Mouse (Mus musculus): ENCODE data around the gene Rcan2. TPM values are rescaled to one million over a fixed set of nuclear protein-coding genes. Genes with fewer than 3 reads are reported as not detected.
"Not testable (repeated sequence)": the region's sequence is repeated elsewhere in the genome, so short reads cannot be mapped to it uniquely, and the experiment has no call there.

The Rcan2 gene
- total RNA-seq, 2 experiments from 2014 or later, result 172 to 186 TPM

- DNase-seq (ENCODE audit: low spot score in 2 of 2), result no peak
- intact Hi-C loops (cut with DNase I), result no loop called here
Observed at GRCm38 (mm10) chr17:43822630-43823029, 21.5 kb downstream of the Rcan2 start.

GRCm38 (mm10) chr17:43824781-43825410, 23.7 kb downstream of the Rcan2 start:
- intact Hi-C loops (cut with DNase I), result no loop called here

GRCm38 (mm10) chr17:43825411-43825785, 24.2 kb downstream of the Rcan2 start:
- DNase-seq (ENCODE audit: low spot score in 2 of 2); intact Hi-C loops (cut with DNase I): not testable (repeated sequence)

More at GRCm38 (mm10) chr17:43824781-43825410, 23.7 kb downstream of the Rcan2 start:
- no peak for DNase-seq (ENCODE audit: low spot score in 2 of 2)

GRCm38 (mm10) chr17:43827261-43827660, 26.1 kb downstream of the Rcan2 start:
- no peak for DNase-seq (ENCODE audit: low spot score in 2 of 2)
- intact Hi-C loops (cut with DNase I), result no loop called here

- no peak for DNase-seq (ENCODE audit: low spot score in 2 of 2)
- intact Hi-C loops (cut with DNase I), result no loop called here
Observed at GRCm38 (mm10) chr17:43832401-43833124, 31.4 kb downstream of the Rcan2 start.

- intact Hi-C loops (cut with DNase I), result no loop called here
- DNase-seq (ENCODE audit: low spot score in 2 of 2), result no peak
Observed at GRCm38 (mm10) chr17:43840208-43840607, 39.1 kb downstream of the Rcan2 start.

- DNase-seq (ENCODE audit: low spot score in 2 of 2), result no peak
- intact Hi-C loops (cut with DNase I), result no loop called here
Observed at GRCm38 (mm10) chr17:43846714-43847113, 45.6 kb downstream of the Rcan2 start.

GRCm38 (mm10) chr17:43848903-43849302, 47.8 kb downstream of the Rcan2 start:
- intact Hi-C loops (cut with DNase I), result no loop called here
- no peak for DNase-seq (ENCODE audit: low spot score in 2 of 2)

- DNase-seq (ENCODE audit: low spot score in 2 of 2), result no peak
- intact Hi-C loops (cut with DNase I), result no loop called here
Observed at GRCm38 (mm10) chr17:43855132-43855531, 54.0 kb downstream of the Rcan2 start.

GRCm38 (mm10) chr17:43856081-43856480, 54.9 kb downstream of the Rcan2 start:
- intact Hi-C loops (cut with DNase I), result no loop called here

GRCm38 (mm10) chr17:43868808-43869207, 67.7 kb downstream of the Rcan2 start:
- DNase-seq (ENCODE audit: low spot score in 2 of 2), result no peak
- intact Hi-C loops (cut with DNase I), result loop anchor here (1.0 to 2.0 kb wide), 2 partner anchors 68 to 170 kb away; partner anchors contain the start of gene Rcan2

More at GRCm38 (mm10) chr17:43856081-43856480, 54.9 kb downstream of the Rcan2 start:
- no peak for DNase-seq (ENCODE audit: low spot score in 2 of 2)

GRCm38 (mm10) chr17:43869677-43870076, 68.5 kb downstream of the Rcan2 start:
- intact Hi-C loops (cut with DNase I), result loop anchor here (1.0 to 2.0 kb wide), 2 partner anchors 69 to 170 kb away; partner anchors contain the start of gene Rcan2
- peak; percentile 55 to 78 for DNase-seq (ENCODE audit: low spot score in 2 of 2)

GRCm38 (mm10) chr17:43874417-43874816, 73.3 kb downstream of the Rcan2 start:
- intact Hi-C loops (cut with DNase I), result no loop called here
- no peak for DNase-seq (ENCODE audit: low spot score in 2 of 2)

- no peak for DNase-seq (ENCODE audit: low spot score in 2 of 2)
- intact Hi-C loops (cut with DNase I), result no loop called here
Observed at GRCm38 (mm10) chr17:43877425-43877824, 76.3 kb downstream of the Rcan2 start.

GRCm38 (mm10) chr17:43883016-43883415, 81.9 kb downstream of the Rcan2 start:
- intact Hi-C loops (cut with DNase I), result loop anchor here (2.0 to 10.0 kb wide), 3 partner anchors 156 to 372 kb away; no protein-coding TSS in a partner anchor
- no peak for DNase-seq (ENCODE audit: low spot score in 2 of 2)

GRCm38 (mm10) chr17:43886262-43886661, 85.1 kb downstream of the Rcan2 start:
- DNase-seq (ENCODE audit: low spot score in 2 of 2), result no peak
- intact Hi-C loops (cut with DNase I), result loop anchor here (10.0 kb wide), 1 partner anchor 369 kb away; no protein-coding TSS in a partner anchor

GRCm38 (mm10) chr17:43887931-43888330, 86.8 kb downstream of the Rcan2 start:
- no peak for DNase-seq (ENCODE audit: low spot score in 2 of 2)
- intact Hi-C loops (cut with DNase I), result loop anchor here (10.0 kb wide), 1 partner anchor 367 kb away; no protein-coding TSS in a partner anchor

- no peak for DNase-seq (ENCODE audit: low spot score in 2 of 2)
- intact Hi-C loops (cut with DNase I), result no loop called here
Observed at GRCm38 (mm10) chr17:43897346-43897745, 96.2 kb downstream of the Rcan2 start.

GRCm38 (mm10) chr17:43899405-43900092, 98.4 kb downstream of the Rcan2 start:
- intact Hi-C loops (cut with DNase I), result no loop called here
- DNase-seq (ENCODE audit: low spot score in 2 of 2), result no peak

GRCm38 (mm10) chr17:43900133-43900532, 99.0 kb downstream of the Rcan2 start:
- no peak for DNase-seq (ENCODE audit: low spot score in 2 of 2)
- intact Hi-C loops (cut with DNase I), result no loop called here
